Mouse (Mus musculus): ENCODE results near the gene Bace1. TPM values are rescaled to one million over a fixed set of nuclear protein-coding genes. Genes with fewer than 3 reads are reported as not detected.

Bace1 gene
- total RNA-seq (2021), result 10 to 100 TPM; 35.6 to 37.1 TPM
- long read RNA-seq, experiment 1, full-length matches to known transcripts, result 42 of 91 reads
- long read RNA-seq, experiment 1, partial matches to known transcripts, result 3 of 91 reads
- long read RNA-seq, experiment 1, other reads (novel, unspliced or antisense), result 46 of 91 reads
- long read RNA-seq, experiment 2, full-length matches to known transcripts, result 15 of 56 reads
- long read RNA-seq, experiment 2, partial matches to known transcripts, result 7 of 56 reads
- long read RNA-seq, experiment 2, other reads (novel, unspliced or antisense), result 34 of 56 reads

GRCm38 (mm10) chr9:45838434-45839138 lies at the start of gene Bace1:
TSS of gene Bace1 (plus strand) at chr9:45838580.
- DNase-seq (ENCODE audit: low spot score), result peak; percentile 84

GRCm38 (mm10) chr9:45791456-45792142 lies 46.8 kb upstream of the Bace1 start:
- DNase-seq (ENCODE audit: low spot score), result no peak

DNA sequence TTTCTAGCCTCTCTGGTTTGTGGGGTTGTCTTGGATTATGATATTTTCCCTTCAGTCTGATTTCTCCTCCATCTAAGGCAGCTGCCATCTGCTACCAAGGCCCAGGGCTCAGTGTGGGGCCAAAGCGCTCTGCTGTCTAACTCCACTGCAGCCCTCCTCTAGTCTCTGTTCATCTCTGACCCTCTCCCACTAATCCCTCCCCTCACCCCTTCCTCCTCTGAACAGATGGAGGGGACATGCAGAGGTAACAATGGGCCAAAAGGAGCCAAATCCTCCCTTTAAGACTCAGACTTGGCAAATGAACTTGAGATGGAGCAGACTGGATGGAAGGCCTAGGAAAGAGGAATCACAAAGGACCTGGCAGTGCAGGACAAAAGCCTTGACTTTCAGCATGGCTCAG lies 46.1 kb upstream of the Bace1 start:
- no peak for DNase-seq (ENCODE audit: low spot score)

DNA sequence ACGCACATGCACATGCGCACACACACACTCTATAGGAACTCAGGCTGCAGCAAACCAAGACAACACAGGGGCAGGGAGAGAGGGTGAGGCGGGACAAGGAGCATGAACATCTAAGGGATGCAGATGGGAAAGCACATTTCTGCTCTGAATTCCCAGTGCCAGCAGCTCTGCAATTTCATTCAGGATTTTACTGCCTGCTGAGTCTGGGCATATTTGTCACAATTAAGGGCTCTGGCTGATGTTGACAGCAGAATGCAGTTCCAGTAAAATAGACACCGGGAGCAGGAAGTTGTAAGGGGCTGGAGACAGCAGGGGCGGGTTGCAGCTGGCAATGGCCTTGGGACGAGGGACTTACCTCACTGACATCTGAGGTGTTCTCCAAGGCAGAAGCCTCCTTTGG lies 44.7 kb upstream of the Bace1 start:
- no peak for DNase-seq (ENCODE audit: low spot score)

- DNase-seq (ENCODE audit: low spot score), result peak; percentile 57
Observed at GRCm38 (mm10) chr9:45795722-45796121, 42.7 kb upstream of the Bace1 start.

DNA sequence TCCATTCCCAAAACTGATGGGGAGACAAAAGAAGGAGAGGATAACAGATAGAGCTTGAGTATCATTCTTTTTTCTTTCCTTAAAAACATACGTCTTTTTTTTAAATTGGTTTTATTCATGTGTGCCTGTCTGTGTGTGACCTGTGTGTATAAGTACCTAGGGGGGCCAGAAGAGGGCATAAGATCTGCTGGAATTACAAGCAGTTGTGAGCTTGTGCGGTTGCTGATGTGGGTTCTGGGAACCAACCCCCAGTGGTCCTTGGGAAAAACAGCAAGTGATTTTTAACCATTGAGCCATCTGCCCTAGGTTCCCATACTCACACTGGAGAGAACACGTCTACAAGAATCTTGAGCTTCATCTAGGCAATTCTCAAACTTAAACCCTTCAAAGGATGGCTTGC lies 41.1 kb upstream of the Bace1 start:
- DNase-seq (ENCODE audit: low spot score), result no peak

GRCm38 (mm10) chr9:45798467-45799164 lies 39.8 kb upstream of the Bace1 start:
- peak; percentile 4 for DNase-seq (ENCODE audit: low spot score)

GRCm38 (mm10) chr9:45799402-45799801 lies 39.0 kb upstream of the Bace1 start:
- no peak for DNase-seq (ENCODE audit: low spot score)

DNA sequence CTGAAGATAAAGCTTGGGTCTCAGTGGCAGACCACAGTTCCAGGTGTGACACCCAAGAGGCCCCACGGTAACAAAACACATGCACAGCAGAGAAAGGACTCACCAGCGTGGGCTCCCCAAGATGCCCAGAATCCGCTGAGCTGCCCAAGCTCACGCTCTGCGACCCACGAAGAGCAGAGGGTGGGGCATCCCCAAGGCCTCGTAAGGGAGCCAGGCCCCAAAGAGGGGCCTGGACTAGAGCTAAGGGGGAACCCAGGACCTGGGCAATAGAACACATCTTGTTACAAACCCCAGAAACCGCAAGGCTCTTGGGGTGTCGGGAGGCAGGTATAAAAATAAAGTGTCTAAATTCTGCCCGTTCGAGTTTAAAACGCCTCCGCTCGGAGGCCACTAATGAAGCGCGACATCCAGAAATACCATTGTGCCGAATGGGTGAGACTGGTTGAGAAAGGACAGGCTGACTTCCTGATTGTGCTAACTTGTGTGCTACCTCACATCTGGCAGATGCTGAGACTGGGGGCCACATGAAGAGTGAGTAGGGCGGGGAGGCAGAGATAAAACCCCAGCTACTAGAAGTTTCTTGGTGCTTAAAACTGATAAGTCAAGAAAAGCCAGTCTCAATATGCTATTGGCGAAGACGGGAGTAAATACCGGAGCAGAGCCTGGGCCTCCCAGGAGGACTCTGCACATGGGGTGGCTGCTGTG lies 35.2 kb upstream of the Bace1 start:
- DNase-seq (ENCODE audit: low spot score), result no peak

- DNase-seq (ENCODE audit: low spot score), result no peak
Observed at GRCm38 (mm10) chr9:45806847-45807246, 31.5 kb upstream of the Bace1 start.

- no peak for DNase-seq (ENCODE audit: low spot score)
Observed at GRCm38 (mm10) chr9:45807337-45807736, 31.0 kb upstream of the Bace1 start.

GRCm38 (mm10) chr9:45807761-45808160 lies 30.6 kb upstream of the Bace1 start:
- DNase-seq (ENCODE audit: low spot score), result no peak

DNA sequence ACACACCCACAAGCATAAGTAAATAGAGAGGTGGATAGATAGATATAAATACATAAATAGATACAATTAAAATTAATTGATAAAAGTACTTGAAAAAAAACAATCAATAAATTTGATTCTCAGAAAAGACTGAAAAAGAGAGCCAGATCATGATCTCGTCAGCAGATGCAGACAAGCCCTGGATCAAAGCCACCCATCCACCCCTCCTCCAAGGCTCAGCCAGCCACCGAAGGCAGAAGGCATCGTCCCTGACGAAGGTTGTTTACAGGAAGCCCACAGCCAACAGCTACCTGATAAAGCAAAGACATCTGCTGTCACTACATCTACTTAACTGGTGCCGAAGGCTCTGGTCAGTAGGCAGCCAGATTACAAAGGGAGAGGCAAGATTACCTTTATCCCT lies 26.4 kb upstream of the Bace1 start:
- DNase-seq (ENCODE audit: low spot score), result no peak

GRCm38 (mm10) chr9:45815113-45815512 lies 23.3 kb upstream of the Bace1 start:
- DNase-seq (ENCODE audit: low spot score), result no peak

DNA sequence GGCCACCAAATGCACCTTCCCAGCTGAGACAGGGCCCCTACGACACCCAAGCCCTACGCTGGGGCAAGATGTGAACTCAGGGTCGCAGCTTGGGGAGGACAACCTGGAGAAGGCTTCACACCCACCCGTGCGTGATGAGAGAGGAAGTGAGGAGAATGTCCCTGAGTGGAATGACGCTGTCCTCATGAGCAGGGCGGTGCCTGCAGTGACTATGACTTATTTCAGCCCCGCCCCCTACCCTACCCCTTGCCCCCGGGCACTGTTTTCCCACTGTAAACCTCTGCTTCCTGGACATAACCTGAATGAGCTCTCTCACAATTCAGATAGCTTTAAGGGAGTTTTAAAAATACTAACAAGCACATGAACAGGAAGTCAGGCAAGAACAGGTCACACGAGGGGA lies 22.9 kb upstream of the Bace1 start:
- DNase-seq (ENCODE audit: low spot score), result no peak

GRCm38 (mm10) chr9:45818406-45819011 lies 19.9 kb upstream of the Bace1 start:
- no peak for DNase-seq (ENCODE audit: low spot score)

GRCm38 (mm10) chr9:45827663-45828290 lies 10.6 kb upstream of the Bace1 start:
- DNase-seq (ENCODE audit: low spot score), result no peak

- peak; percentile 91 for DNase-seq (ENCODE audit: low spot score)
Observed at GRCm38 (mm10) chr9:45828291-45828963, 10.0 kb upstream of the Bace1 start, which contains the start of gene Cep164. TSS of gene Cep164 (minus strand) at chr9:45828691.

GRCm38 (mm10) chr9:45829107-45829506 lies 9.3 kb upstream of the Bace1 start:
- peak; percentile 44 for DNase-seq (ENCODE audit: low spot score)

DNA sequence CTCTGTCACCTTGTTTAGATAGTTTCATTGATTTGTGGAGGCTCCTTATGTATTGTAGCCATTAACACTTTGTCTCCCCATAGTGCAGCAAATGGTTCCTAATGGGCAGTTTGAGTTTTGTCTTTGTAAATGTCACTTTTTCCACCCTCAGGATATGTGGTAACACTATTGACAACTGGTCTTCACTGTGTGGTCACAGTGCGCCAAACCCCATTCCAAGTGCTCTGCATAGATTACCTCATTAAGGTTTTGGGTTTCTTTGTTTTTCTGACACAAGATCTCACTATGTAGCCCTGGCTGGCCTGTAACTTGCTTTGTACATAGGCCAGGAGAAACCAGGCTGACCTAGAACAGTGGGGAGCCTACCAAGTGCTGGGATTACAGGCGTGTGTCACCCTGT lies 5.5 kb upstream of the Bace1 start:
- DNase-seq (ENCODE audit: low spot score), result no peak

Measured in gastrocnemius, adult 18-20 months (tissue).